Mouse (Mus musculus) bone marrow macrophage, adult 2 months (primary cell): ENCODE measurements at regions not wholly inside any gene's neighbourhood (a gene's known extent, or its start where the extent isn't known, plus 50 kb on each side); places are given as distances from the start of the nearest gene placed in this dataset.

ENCODE experiments used
- H3K27ac ChIP-seq: 2 replicates; pipeline ENCODE4 v1.5.1; 2012; ENCODE audit warnings: low read depth, low read length; ENCODE audit not compliant: insufficient read depth
- H3K4me1 ChIP-seq: 2 replicates; pipeline ENCODE4 v1.6.1; 2012; ENCODE audit warnings: low read length; ENCODE audit not compliant: control insufficient read depth, insufficient read depth
- H3K4me3 ChIP-seq: 2 replicates; pipeline ENCODE4 v1.5.1; 2012; ENCODE audit warnings: mild to moderate bottlenecking, low read length, moderate library complexity; ENCODE audit not compliant: insufficient read depth
- CTCF ChIP-seq: IDR thresholded peaks from 2 replicates; pipeline ENCODE4 v1.5.1; 2012; ENCODE audit warnings: low read depth, mild to moderate bottlenecking, low read length, moderate library complexity
- POLR2A ChIP-seq: IDR thresholded peaks from 2 replicates; pipeline ENCODE4 v1.6.1; 2012; ENCODE audit warnings: mild to moderate bottlenecking, low read depth, low read length, borderline replicate concordance

DNA sequence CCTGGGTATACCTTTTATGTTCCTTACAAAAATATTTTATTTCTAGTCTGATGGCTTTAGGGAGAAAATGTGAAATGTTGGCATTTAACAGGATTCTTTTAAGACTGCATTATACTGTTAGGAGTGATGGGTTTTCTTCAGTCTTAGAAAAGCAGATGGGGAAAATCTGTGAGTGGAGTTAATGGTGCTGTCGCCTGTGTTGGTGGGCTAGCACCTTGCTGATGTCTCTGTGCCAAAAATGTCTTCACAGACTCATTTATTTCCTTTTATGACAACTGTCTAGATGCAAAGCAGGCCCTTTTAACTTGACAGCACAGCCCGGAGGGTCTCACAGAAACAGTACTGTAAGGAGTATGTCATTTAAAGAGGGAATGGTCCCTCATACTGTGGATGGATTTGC, 131.9 kb upstream of the Fn1 start:
- Histone ChIP-seq H3K27ac (no peak overlapping the region), H3K4me3 (no peak overlapping the region), H3K4me1 (no peaks in the 10 kb centered on the region)
- TF ChIP-seq POLR2A (no peak), CTCF (no peak)

DNA sequence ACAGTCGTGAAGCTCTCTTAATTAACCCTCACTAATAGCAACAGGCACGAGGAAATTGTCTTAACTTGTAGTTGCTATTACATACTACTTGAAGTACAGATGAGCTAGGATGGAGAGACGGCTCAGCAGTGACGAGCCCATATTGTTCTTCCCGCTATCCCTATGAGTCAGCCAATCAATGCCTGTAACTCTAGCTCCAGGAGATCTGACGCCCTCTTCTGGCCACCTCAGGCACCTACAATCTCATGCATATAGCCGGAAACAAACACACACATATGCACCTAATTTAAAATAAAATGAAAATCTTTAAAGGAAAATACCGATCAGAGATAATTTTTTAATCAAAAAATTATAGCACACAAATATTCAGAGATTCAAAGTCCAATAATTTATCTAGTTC, 125.3 kb upstream of the Fn1 start:
- no peak overlapping the region for H3K27ac ChIP-seq
- no peaks in the 10 kb centered on the region for H3K4me1 ChIP-seq
- H3K4me3 ChIP-seq, result no peak overlapping the region
- TF ChIP-seq POLR2A (no peak), CTCF (peak; percentile 20; the same call in 1 of the 2 replicates)

DNA sequence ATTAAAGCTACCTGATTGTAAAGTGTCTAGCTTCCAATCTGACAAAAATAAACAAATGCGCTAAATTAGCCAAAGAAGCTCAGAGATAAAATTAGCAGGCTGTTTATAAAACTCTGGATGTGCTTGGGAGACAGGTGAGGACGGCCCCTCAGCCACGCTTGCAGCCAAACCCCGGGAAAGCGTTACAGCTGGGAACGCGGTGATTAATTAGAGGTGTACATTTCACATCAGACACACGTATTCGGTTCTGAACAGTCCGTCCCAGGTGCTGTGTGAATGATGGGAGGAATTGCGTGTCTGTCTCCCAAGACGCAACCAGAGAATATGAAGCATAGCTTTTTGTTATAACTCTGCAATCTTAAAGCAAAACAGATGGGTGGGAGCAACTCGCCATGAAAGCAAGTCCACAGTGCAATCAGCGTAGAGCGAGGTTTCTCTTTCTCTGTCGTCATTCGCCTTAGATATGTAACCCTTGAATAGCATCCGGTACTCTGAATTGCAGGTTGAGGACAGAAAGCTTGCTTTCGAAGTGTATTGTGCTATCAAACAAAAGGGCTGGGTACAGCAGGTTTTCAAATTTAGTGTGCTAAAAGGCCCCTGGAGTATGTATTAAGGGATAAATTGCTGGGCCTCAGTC, 123.0 kb upstream of the Fn1 start:
- no peak overlapping the region for H3K4me3 ChIP-seq
- no peaks in the 10 kb centered on the region for H3K4me1 ChIP-seq
- no peak overlapping the region for H3K27ac ChIP-seq
- TF ChIP-seq CTCF (no peak), POLR2A (no peak)

DNA sequence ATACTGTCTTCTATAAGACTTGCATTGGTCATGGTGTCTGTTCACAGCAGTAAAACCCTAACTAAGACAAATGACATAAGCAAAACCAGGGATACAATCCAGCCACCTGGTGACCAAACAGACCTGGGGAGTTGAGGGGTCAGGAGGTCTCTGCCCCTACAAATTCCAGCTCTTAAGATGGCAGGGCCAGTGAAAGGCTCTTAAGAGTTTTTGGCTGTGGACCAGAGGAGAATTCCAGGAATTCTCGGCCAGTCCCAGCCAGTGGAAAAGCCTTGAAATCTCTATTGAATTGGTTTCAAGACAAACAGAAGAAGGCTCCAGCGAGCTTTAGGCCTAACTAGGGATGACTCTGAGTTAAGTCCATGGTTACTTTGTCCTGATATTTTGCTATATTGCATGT, 119.5 kb upstream of the Fn1 start:
- no peaks in the 10 kb centered on the region for H3K4me1 ChIP-seq
- H3K27ac ChIP-seq, result no peak overlapping the region
- TF ChIP-seq POLR2A, result no peak
- TF ChIP-seq CTCF, result no peak
- no peak overlapping the region for H3K4me3 ChIP-seq

DNA sequence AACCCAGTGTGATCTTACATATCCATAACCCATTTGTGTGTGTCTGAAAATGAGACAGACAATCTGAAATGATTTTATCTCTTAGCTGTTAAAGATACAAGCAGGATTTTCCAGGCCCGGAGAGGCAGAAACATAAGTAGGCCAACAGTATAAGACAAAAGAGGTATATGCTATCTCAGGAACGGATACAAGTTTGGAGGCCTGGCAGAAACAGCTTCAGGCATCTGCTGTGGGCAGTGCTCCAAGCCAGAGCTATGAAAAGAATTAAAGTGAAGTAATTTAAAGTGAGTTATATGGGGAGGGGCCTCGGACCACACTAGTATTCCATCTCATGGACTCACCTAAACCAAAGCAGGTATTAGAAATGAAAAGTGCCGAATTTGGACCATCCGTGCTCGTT, 118.8 kb upstream of the Fn1 start:
- H3K27ac ChIP-seq, result no peak overlapping the region
- no peaks in the 10 kb centered on the region for H3K4me1 ChIP-seq
- TF ChIP-seq CTCF, result no peak
- no peak for TF ChIP-seq POLR2A
- H3K4me3 ChIP-seq, result no peak overlapping the region

DNA sequence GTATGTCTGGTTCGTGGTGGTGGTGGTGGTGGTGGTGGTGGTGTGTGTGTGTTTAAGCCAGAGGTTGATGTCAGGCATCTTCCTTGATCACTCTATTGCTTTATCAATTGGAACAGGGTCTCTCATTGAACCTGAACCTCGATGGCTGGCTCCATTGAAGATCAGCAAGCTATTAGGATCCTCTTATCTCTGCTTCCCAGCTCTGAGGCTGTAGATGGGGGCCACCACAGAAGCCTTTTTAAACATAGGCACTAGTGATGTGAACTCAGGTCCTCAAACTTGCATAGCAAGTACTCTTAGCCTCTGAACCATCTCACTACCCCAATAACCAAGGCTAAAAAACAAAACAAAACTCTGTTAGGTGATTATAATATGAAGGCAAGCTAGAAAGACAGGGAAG, 116.6 kb upstream of the Fn1 start:
- H3K27ac ChIP-seq, result no peak overlapping the region

DNA sequence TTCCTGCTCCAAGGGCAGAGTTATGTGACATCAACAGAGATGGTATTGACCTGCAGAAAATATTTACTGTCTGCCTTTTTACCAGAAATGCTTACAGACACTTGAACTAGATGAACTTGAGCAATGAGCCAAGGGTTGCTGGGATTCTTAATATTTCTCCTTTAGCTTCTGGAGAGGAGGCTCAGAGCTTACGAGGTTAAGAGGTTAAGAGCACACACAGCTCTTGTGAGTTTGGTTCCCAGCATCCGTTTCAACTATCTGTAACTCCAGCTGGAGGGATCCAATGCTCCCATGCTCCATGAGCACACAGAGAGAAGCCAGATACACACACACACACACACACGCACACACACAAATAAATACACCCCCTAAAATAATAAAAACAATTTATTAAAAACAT, 114.7 kb upstream of the Fn1 start:
- TF ChIP-seq CTCF (no peak), POLR2A (no peak)
- H3K4me1 ChIP-seq, result no peaks in the 10 kb centered on the region
- no peak overlapping the region for H3K4me3 ChIP-seq
- no peak overlapping the region for H3K27ac ChIP-seq

More for the DNA sequence above, 116.6 kb upstream of the Fn1 start:
- Histone ChIP-seq H3K4me1 (no peaks in the 10 kb centered on the region), H3K4me3 (no peak overlapping the region)
- TF ChIP-seq CTCF (no peak), POLR2A (no peak)

DNA sequence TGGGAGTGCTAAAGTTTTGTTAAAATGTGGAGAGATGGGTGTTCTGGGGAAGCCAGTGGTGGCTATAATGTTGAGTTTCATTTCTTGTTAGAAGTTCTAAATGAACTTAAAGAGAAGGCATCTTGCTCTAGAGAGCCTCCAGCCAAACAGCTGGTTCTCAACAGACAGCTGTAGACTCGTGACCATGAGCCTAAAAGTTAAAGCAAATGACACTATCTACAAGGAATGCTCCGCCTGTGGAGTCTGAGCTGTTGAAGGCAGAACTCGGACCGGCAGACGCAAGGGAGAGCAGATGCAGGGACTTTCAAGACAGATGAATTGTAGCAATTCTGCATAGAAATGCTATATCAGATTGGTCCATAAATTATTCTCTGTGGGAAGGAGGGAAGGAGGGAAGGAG, 114.1 kb upstream of the Fn1 start:
- TF ChIP-seq CTCF, result no peak
- TF ChIP-seq POLR2A, result no peak
- H3K4me1 ChIP-seq, result no peaks in the 10 kb centered on the region
- H3K27ac ChIP-seq, result no peak overlapping the region
- no peak overlapping the region for H3K4me3 ChIP-seq

DNA sequence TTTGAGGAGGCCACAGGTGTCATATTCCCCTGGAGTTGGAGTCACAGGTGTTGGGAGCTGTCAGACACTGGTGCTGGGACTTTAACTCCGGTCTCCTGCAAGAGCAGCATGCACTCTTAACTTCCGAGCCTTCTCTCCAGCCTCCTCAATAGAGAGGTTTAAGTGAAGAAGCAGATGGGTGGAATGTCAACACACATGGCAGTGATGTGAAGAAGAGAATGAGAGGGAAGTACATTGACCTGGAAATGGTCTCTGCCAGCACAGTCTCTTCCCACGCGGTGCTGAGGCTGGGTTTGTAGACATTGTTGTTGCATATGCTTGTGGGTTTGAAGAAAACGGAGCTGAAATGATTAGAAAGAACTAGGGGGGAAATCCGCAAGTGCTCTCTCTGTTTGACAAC, 112.0 kb upstream of the Fn1 start:
- Histone ChIP-seq H3K4me1 (no peaks in the 10 kb centered on the region), H3K4me3 (no peak overlapping the region), H3K27ac (no peak overlapping the region)
- TF ChIP-seq CTCF (no peak), POLR2A (no peak)

DNA sequence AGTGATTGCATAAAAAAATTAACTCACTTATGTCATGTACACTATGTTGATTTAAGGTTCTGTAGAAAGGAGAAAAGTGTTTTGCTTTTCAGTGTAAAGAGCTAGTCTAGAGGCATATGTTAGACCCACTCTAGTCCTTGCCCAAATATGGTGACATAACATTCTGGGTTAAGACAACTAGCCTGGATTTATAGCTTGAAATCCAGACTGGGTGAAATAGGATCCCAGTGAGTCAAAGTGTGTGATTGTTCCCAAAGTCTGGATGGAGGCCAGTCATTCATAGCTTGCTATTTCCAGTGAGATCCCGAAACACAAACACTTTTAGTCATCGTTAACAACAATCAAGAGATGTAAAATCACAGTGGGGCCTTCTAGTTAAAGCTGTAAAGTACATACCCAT, 110.5 kb upstream of the Fn1 start:
- TF ChIP-seq POLR2A (no peak), CTCF (no peak)
- H3K27ac ChIP-seq, result no peak overlapping the region
- H3K4me1 ChIP-seq, result no peaks in the 10 kb centered on the region
- no peak overlapping the region for H3K4me3 ChIP-seq

DNA sequence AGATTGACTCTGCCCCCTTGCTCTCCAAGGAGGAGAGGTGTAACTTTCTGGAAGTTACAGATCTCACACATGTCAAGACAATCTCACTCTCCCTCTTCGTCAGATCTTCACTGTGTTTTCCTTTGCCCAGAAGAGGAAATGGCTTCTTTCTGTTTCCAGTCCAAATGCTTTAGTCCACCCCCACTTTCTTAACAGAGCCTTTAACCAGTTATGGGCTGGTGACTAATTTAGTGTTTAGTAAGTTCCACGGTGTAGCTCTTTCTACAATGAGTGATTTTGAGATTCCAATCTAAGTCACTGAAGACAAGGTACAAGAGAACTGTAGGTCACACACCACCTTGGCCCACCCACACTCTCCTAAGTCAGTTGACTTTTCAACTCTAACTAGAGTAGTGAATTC, 107.3 kb upstream of the Fn1 start:
- no peak overlapping the region for H3K4me3 ChIP-seq
- no peaks in the 10 kb centered on the region for H3K4me1 ChIP-seq
- TF ChIP-seq CTCF (no peak), POLR2A (no peak)
- H3K27ac ChIP-seq, result no peak overlapping the region
